In genomic region chr7:134725551-134726529, GRCm38 (mm10) we compare ENCODE assay signal across 10 mouse cellular contexts. TPM values are rescaled to one million over a fixed set of nuclear protein-coding genes. Genes with fewer than 3 reads are reported as not detected.
DNase-seq lines count a peak whose midpoint lies in the region; ATAC-seq lines count a peak whose summit lies in the region.
"Had no signal": no experiment of that assay in that cellular context is flagged by ENCODE, and none has a peak within 500 bp of the region (broad histone marks: within the 10 kb centered on the region; RNA-seq: fewer than 3 reads in every experiment).

No protein-coding gene starts in this region.

- no peak overlapping the region for H3K4me3 ChIP-seq in neural tube, embryonic 13.5 days
- H3K4me3 ChIP-seq in hindbrain, embryonic 15.5 days: no peak overlapping the region
- H3K4me3 ChIP-seq: erythroblast, embryonic 14.5 days; limb, embryonic 13.5 days had no signal

- no peak overlapping the region for H3K9ac ChIP-seq in neural tube, embryonic 13.5 days
- H3K9ac ChIP-seq in hindbrain, embryonic 15.5 days: no peak overlapping the region
- H3K9ac ChIP-seq: limb, embryonic 13.5 days had no signal

- H3K4me1 ChIP-seq in neural tube, embryonic 13.5 days (replicated peaks): peaks cover 16% of the 10 kb centered on the region; the same call in 1 of the 2 replicates
- H3K4me1 ChIP-seq in hindbrain, embryonic 15.5 days (replicated peaks): peaks cover 7% of the 10 kb centered on the region

- no peak overlapping the region for H3K27ac ChIP-seq in neural tube, embryonic 13.5 days (replicated peaks)
- H3K27ac ChIP-seq in hindbrain, embryonic 15.5 days (replicated peaks): no peak overlapping the region
- H3K27ac ChIP-seq: limb, embryonic 13.5 days had no signal

- DNase-seq in neural tube, embryonic 10.5 days (ENCODE audit: extremely low spot score, low spot score): no peak
- DNase-seq in lung, postnatal 10 days: peak; percentile 83
- peak; percentile 4 for DNase-seq in yolk sac, embryonic 10.5 days (ENCODE audit: low spot score)
- no peak for DNase-seq in thymus, postnatal 0 days (ENCODE audit: low spot score)
- no peak for DNase-seq in urinary bladder, postnatal 25 days (ENCODE audit: low spot score)
- no peak for DNase-seq in kidney, adult 11 months

- H3K9me3 ChIP-seq in neural tube, embryonic 13.5 days: no peaks in the 10 kb centered on the region
- H3K9me3 ChIP-seq in hindbrain, embryonic 15.5 days: no peaks in the 10 kb centered on the region
- H3K9me3 ChIP-seq: limb, embryonic 13.5 days had no signal

- no peak for ATAC-seq in neural tube, embryonic 13.5 days (ENCODE audit: low read depth)
- no peak for ATAC-seq in hindbrain, embryonic 15.5 days (ENCODE audit: low FRiP score, low read depth)

- H3K4me2 ChIP-seq in neural tube, embryonic 13.5 days: peak overlapping the region; percentile 13; the same call in 1 of the 2 replicates
- H3K4me2 ChIP-seq in hindbrain, embryonic 15.5 days: peak overlapping the region; percentile 2; the same call in 1 of the 2 replicates
- H3K4me2 ChIP-seq: limb, embryonic 13.5 days had no signal

- no peaks in the 10 kb centered on the region for H3K36me3 ChIP-seq in neural tube, embryonic 13.5 days
- H3K36me3 ChIP-seq in hindbrain, embryonic 15.5 days: no peaks in the 10 kb centered on the region

- H3K27me3 ChIP-seq in neural tube, embryonic 13.5 days: no peaks in the 10 kb centered on the region
- H3K27me3 ChIP-seq in hindbrain, embryonic 15.5 days: no peaks in the 10 kb centered on the region
- H3K27me3 ChIP-seq: limb, embryonic 13.5 days had no signal

- 39% methylated on average over 11 of the region's 11 CpGs for WGBS in neural tube, embryonic 13.5 days
- 41% methylated on average over 11 of the region's 11 CpGs for WGBS in hindbrain, embryonic 15.5 days

RNA-seq across cellular contexts. Expression of gene Dock1, which starts 55.4 kb away (rescaled TPM):
- polyA plus RNA-seq in neural tube, embryonic 13.5 days (2015; fragmentation: Nextera tagmentation; extraction: Ambion mirVana): 7.4 and 10.4 TPM in 2 replicates
- 8.7 and 9.2 TPM in 2 replicates for polyA plus RNA-seq in hindbrain, embryonic 15.5 days (2015; fragmentation: Nextera tagmentation; extraction: Ambion mirVana)
- 4.5 and 5.3 TPM in 2 replicates for polyA plus RNA-seq in thymus, postnatal 0 days (2015; fragmentation: Nextera tagmentation; extraction: Ambion mirVana)
- polyA plus RNA-seq: erythroblast, embryonic 14.5 days had no signal

Comparison
In these comparisons a context has a peak if more than half of its experiments do, and no peak if none do; other contexts are left out.
1. DNase-seq: peak in lung, postnatal 10 days (single experiment) and yolk sac, embryonic 10.5 days (single experiment); none in neural tube, embryonic 10.5 days (single experiment), thymus, postnatal 0 days (single experiment), urinary bladder, postnatal 25 days (single experiment) and kidney, adult 11 months (single experiment).